Mouse (Mus musculus): ENCODE data around the gene Fnbp1.

Fnbp1 gene

GRCm38 (mm10) chr2:31019011-31019410, 122.8 kb downstream of the Fnbp1 start:
- DNase-seq = no peak

DNA sequence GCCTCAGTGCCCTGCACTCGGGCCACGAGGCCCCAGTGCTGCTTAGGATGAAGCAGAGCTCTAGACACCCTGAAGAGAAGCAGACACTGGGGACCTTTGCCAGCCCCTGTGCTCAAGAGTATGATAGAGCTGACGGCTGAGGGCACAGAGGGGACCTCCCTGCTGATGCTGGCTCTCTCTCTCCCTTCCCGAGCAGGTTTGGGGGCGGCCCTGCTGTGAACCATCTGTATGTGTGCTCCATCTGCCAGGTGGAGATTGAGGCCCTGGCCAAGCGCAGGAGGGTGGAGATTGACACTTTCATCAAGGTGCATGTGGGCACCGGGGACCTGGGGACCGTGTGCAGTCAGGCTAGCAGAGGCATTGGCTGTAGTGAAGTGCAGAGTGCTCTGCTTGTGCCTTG, 123.3 kb downstream of the Fnbp1 start:
- no peak for DNase-seq

GRCm38 (mm10) chr2:31017625-31018317, 124.0 kb downstream of the Fnbp1 start:
- no peak for DNase-seq

GRCm38 (mm10) chr2:31013371-31014120, 128.3 kb downstream of the Fnbp1 start:
- DNase-seq = no peak

- DNase-seq = no peak
Observed at GRCm38 (mm10) chr2:31007208-31007607, 134.6 kb downstream of the Fnbp1 start.

DNA sequence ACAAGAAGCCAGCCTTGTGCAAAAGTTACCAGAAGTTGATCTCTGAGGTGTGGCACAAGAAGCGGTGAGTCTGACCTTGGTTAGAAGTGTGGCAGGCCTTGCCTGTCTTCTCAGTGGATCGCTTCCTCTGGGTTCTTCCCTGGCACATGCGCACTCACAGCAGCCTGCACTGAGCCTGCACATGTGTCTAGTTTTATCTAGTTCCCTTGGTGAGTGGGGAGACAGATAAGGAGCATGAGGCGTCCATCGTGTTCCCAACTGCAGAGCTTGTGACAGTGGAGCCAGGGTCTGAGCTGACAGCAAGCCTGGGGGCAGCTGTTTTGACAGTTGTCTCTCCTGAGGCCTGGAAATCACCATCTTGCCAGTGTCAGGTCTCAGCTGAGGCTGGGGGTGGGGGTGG, 135.4 kb downstream of the Fnbp1 start:
- no peak for DNase-seq

GRCm38 (mm10) chr2:31005453-31005852, 136.4 kb downstream of the Fnbp1 start:
- DNase-seq = no peak

DNA sequence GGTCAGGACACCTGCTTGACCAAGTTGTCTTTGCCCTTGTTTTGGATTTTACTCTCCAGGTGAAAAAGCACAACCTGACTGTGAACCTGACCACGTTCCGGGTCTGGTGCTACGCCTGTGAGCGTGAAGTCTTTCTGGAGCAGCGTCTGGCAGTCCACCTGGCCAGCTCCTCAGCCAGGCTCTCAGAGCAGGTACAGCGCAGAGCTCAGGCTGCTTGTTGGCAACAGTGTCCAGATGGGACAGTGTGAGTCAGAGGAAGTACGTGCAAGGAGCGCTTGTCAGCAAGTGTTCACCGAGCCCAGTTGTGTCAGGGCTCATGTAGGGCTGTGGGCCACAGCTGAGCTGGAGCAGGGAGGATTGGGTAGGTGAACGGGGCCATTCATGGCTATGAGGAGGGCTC, 139.0 kb downstream of the Fnbp1 start:
- no peak for DNase-seq

DNA sequence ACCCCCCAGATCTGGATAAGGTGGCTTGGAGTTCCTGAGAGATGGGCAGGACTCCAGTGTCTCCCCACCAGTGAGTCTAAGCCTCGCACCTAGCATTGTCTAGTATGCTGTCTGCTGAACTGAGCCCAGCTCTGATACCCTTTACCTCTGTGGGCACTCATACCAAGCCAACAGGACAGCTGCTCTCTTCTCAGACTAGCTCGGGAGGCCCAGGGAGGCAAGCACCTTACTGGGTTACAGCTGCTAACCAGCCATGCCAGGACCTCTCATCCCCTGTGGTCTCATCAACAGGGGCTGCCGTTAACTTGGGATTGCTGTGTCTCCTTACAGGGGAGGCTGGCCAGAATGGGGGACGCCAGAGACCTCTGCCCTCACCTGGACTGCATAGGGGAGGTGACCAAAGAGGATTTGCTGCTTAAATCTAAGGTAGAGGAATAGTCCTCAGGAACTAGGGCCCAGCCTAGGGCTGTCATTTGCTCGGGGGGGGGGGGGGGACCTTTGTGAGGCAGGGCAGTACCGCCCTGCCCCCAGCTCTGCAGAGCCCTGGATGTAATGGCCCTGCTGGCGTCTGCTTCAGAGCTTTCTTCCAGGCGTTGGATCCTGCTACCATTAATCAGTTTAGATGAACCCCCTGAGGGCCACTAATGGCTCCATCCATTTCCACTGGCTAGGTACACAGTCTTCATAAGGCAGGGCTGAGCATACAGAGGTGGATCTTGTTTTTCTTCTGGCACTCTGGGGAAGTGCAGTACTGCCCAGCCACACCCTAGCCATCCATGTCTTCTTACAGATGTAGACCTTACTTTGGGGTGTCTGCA, 143.2 kb downstream of the Fnbp1 start:
- no peak for DNase-seq

- DNase-seq = peak; percentile 37
Observed at GRCm38 (mm10) chr2:30995432-30995996, 146.3 kb downstream of the Fnbp1 start.

- no peak for DNase-seq
Observed at GRCm38 (mm10) chr2:30994853-30995252, 147.0 kb downstream of the Fnbp1 start.

- no peak for DNase-seq
Observed at GRCm38 (mm10) chr2:30990221-30990620, 151.6 kb downstream of the Fnbp1 start.

GRCm38 (mm10) chr2:30985111-30986020, 156.4 kb downstream of the Fnbp1 start:
- DNase-seq = peak; percentile 75

GRCm38 (mm10) chr2:30983024-30983423, 158.8 kb downstream of the Fnbp1 start:
- no peak for DNase-seq

DNA sequence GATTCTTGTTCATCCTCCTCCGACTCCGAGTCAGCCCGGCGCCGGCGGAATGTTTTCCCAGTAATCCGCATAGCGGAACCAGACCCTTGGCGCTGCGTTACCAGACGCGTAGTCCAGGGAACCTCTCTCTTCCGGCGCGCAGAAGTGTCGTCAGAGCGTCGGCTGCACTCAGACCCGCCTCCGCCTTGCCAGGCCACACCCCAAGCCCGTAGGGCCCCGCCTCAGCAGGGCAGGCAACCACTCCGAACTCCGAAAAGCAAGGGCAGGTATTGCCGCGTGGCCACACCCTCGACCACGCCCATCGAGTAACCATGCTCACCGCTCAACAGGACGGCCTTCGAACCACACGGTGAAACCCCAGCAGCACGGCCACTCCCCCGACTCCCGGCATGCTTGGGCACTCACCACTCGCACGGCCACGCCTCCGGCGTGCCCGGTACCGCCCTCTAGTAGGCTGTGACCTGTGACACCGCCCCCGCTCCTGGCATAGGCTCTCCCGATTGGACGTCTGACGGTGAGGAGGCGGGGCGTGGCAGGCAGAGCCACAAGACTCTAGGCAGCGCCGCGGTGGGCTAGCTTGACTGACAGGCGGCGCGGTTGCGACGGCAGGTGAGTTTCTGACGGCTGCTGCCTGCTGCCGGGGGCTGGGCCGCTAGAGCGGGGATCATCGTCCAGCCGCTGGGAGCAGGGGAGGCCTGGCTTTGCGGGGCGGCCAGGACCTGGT, 159.9 kb downstream of the Fnbp1 start, which contains the start of the genes BC005624 and Usp20:
BC005624 (minus strand) TSS at position 412 of the 724 bp plus-strand sequence.
Usp20 (plus strand) TSS at position 490 of the 724 bp plus-strand sequence.
- DNase-seq = peak; percentile 100
